Mouse (Mus musculus) kidney, postnatal 14 days (tissue): Measurements from ENCODE around the gene Slc16a11.

ENCODE experiments used
- DNase-seq: peaks from one replicate; pipeline ENCODE4 v3.0.0; 2022; ENCODE audit warnings: mixed read lengths

Gene Slc16a11

DNA sequence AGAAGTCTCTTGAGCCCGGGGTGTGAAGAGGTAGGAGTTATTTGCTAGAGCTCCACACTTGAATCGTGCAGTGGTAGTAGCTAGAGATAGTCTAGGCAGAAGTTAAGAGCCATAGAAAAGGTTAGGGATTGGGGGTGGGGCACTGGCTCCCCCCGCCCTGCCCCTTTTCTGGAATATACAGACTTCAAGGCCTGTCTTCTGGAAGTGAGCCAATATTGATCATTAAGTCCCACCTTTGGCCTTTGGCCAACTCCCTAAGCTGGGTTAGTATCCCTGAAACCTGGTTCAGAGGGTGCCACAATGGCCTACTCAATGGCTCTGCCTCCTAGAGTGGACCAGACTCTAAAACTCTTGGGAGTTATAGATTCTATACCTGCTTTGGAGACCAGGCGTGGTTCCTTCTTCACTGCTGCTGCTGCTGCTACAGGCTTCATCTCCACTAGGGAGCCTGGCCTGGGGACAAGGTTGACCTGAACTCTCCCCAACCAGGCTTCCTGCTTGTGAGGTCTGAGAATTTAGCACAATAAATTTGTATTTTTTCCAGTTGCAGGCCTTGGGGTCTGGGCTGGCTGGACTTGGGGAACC is 15.2 kb downstream of the Slc16a11 start:
- DNase-seq: no peak

GRCm38 (mm10) chr11:70228828-70229227 is 16.3 kb downstream of the Slc16a11 start:
- DNase-seq: peak; percentile 91

GRCm38 (mm10) chr11:70229260-70230010 is 16.9 kb downstream of the Slc16a11 start, which contains the start of gene Bcl6b:
Gene Bcl6b, minus strand, starts transcription at chr11:70229798.
- peak; percentile 69 for DNase-seq

DNA sequence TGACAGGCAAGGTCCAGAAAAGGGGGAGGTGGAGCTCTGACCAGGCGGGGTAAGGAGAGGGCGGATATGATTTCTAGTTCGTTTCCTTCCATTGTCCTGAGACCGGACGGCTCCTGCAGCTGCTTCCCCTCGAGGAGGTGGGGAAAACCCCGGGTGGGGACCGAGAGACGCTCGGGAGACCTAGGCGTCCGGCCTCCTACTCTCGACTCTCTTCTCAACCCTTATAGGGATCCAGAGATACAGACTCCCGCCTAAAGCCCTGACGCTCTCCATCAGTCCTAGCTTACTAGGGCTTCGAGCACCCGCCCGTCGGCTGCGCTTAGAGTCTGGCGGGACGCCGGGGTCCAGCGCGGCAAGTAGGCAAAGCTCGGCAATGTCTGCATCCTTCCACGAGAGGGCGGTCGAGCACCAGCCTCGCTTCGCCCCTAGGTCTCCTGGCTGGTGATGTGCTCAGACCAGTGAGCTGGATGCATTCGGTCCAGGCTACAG is 17.7 kb downstream of the Slc16a11 start:
- DNase-seq: peak; percentile 90

DNA sequence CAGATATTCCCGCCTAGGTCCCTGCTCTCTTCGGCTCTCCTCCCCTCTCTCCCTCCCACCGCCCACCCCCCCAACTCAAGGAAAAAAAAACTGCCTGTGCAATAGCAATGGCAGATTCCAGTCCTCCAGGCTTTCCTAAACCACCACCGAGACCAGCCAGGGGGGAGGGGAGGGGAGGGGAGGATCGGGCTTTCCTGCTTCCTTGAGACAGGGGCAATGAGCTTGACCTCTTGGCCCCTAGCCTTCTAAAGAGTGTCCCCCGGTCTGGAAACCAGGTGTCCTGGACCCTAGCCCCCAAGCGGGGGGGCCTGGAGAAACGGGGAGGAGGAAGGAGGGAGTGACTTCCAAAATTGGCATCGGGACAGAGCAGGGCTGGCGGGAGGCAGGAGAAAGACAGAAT is 20.0 kb downstream of the Slc16a11 start:
- DNase-seq: peak; percentile 66

- no peak for DNase-seq
These were observed 20.5 kb downstream of the Slc16a11 start for GRCm38 (mm10) chr11:70233016-70233415.

DNA sequence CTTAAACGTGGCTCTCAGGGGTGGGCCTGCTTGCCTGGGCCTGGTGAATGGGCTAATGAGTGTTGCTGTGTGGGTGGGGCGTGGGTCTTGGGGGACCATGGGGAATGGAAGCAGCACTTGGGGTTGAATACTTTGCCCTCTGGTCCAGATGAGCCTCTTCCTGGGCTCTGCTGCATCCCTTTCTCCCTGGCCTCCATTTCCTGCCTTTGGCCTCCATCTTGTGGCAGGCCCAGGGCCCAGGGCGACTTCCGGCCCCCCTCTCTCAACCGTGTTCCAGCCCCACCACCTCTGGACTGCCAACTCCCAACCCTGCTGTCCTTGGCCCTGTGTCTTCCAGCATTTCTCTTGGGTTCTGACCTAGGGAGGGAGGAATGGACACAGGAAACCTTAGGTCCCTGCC is 21.5 kb downstream of the Slc16a11 start:
- peak; percentile 46 for DNase-seq

GRCm38 (mm10) chr11:70234497-70234896 is 21.9 kb downstream of the Slc16a11 start:
- no peak for DNase-seq

DNA sequence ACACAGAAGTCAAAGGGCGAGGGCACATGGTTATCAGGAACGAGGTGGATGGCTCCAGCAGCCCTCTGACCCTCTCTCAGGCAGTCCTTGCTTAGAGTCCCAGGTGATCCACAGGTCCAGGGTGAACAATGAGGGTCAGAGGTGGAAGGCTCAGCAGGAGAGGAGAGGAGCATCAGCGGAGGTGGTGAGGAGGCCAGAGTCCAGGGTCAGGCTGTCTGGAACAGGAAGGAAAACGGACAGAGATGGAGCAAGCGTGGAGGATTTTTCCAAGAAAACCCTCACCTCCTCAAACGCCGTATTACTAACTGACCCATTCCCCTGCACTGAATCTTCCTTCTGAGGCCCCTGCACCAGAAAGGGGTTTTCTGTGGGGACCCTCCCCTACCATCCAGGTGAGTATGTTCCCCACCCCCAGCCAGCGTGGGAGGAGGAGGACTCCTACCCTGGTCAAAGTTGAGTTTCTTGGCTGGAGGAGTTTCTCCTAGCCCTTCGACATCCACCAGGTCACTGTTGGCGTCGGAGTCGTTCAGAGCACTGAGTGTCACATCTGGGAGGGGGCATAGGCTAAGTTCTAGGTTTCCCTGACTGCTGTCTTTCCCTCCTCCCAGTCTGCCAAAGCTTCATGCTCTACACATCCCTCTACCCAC is 22.8 kb downstream of the Slc16a11 start:
- DNase-seq: peak; percentile 24

- peak; percentile 32 for DNase-seq
These were observed 24.2 kb downstream of the Slc16a11 start for GRCm38 (mm10) chr11:70236717-70237116.

- peak; percentile 98 for DNase-seq
These were observed 25.1 kb downstream of the Slc16a11 start, which contains the start of gene 0610010K14Rik for GRCm38 (mm10) chr11:70237457-70238167. Gene 0610010K14Rik, minus strand, starts transcription at chr11:70237914.

GRCm38 (mm10) chr11:70238591-70239440 is 26.3 kb downstream of the Slc16a11 start:
- peak; percentile 44 for DNase-seq

- peak; percentile 89 for DNase-seq
These were observed 27.2 kb downstream of the Slc16a11 start, which contains the start of the genes Gm21988 and Rnasek for GRCm38 (mm10) chr11:70239541-70240279. Gene Gm21988, minus strand, starts transcription at chr11:70239830. Gene Rnasek, minus strand, starts transcription at chr11:70239842.

DNA sequence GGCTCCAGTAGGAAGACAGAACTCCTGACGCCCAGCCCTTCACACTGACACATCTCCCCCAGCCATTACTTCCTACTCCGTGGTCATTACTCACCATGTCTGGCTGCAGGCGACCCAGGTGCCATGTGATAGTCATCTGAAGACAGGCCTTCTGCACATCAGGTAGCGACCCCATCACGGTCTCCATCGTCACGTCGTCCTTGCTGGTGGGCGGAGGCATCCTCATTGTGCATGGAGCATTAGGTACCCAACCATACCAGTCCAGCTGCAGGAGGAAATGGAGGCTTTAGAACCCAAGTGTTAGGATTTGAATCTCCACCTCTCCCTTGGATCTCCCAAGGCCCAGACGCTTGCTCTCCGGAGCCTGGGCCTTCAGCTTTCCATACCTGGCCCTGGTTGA is 30.0 kb downstream of the Slc16a11 start:
- no peak for DNase-seq

DNA sequence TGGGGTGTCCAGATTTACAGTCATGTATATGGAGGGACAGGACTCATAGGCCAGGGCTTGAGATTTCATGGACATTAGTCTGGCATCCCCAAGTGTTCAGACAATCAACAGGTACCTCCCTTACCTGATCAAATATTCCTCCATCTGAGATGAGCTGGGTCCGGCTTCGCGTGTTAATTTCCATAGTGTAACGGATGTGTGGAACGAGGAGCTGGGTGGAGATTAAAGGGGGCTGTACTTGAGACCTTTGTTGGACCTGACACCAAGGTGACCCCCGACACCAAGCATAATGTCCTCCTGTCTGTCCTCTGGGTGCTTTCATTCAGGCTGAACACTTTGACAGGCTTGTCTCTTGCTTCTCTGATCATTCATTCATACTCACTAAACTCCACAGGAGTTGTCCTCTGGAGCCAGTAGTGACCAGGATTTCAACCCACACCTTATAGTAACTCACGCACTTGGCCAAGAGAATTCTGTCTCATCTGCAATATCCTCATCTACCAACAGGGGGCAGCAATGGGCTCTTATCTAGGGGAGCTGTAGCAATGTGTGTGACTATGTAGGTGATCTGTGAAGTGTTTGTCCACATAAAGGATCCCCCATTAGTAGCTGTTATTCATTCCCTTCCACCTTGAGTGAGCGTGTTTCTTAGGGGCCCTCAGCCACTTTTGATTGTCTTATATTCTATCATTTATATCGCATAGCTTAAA is 34.7 kb downstream of the Slc16a11 start:
- peak; percentile 73 for DNase-seq

DNA sequence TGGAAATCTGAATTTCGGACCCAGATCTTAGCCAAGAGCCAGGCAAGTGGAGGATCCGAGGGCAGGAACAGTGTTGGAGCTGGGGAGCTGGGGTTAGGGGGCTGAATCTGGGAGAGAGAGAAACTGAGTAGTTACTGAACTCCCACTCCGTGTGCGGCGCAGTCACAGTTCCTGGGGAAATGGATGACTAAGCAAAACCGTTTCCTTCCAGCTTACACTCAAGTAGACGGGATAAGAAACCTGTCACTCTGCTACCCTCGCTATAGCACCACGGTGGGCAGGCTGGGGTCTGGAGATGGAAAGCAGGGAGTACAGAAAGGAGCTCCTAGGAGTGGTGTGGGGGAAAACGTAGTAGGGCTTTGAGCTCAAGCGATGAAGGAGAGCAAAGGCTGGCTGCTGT is 37.6 kb downstream of the Slc16a11 start:
- no peak for DNase-seq

- no peak for DNase-seq
These were observed 39.3 kb downstream of the Slc16a11 start for GRCm38 (mm10) chr11:70251853-70252252.

GRCm38 (mm10) chr11:70254337-70254736 is 41.8 kb downstream of the Slc16a11 start:
- DNase-seq: no peak

- DNase-seq: peak; percentile 72
These were observed 42.5 kb downstream of the Slc16a11 start, which contains the start of gene Alox12 for GRCm38 (mm10) chr11:70254931-70255531. Gene Alox12, minus strand, starts transcription at chr11:70255353.

DNA sequence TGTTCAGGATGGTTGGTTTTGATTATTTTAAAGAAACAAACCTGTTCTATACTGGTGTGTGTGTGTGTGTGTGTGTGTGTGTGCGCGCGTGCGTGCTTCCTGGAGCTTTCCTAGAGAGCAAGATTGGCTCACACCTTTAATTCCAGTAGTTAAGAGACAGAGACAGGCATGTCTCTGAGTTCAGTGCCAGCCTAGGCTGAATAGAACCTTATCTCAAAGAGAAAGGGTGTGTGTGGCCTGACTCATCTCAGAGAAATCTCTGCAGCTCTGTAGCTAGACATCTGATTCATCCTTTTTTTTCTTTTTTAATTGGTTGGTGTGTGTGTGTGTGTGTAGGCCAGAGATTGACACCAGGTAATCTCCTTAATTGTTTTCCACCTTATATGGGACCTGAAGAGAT is 46.5 kb downstream of the Slc16a11 start:
- DNase-seq: no peak
